Comparison of ENCODE assay signal across 8 mouse cellular contexts in the genomic region with DNA sequence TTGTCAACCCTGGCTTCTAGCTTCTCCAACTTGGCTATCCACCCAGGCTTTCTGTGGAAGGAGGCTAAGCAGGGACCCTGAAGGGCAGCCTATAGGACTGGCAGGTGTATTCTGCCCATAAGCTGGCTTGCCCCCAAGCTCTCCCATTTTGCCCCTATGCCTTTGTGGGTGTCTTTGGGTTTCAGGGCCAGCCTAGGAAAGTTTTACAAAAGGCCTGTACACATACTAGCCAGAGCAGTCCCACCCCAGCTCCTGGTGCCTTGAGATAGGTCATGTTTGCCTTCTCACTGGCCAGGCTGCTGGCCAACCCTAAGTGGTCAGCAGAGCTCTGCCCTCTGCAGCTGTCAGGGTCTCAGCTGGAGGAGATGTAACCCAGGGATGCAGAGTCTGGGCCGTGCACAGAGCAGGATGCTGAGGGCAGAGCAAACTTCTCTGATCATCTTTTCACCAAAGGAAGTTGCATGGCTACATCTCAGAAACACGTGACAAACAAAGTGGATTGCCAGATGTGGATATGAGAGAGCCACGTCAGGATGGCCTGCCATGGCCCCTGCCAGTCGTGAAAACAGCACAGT. TPM values are rescaled to one million over a fixed set of nuclear protein-coding genes. Genes with fewer than 3 reads are reported as not detected.
DNase-seq lines count a peak whose midpoint lies in the region; ATAC-seq and TF ChIP-seq lines count a peak whose summit lies in the region.

No protein-coding gene starts in this region.

- H3K4me2 ChIP-seq in heart, embryonic 12.5 days: peak overlapping the region; percentile 85
- H3K4me2 ChIP-seq in forebrain, embryonic 15.5 days (replicated peaks): peak overlapping the region; percentile 94
- H3K4me2 ChIP-seq in liver, embryonic 11.5 days: peak overlapping the region; percentile 89

- TF ChIP-seq CTCF in MEL (IDR thresholded peaks at IDR 0.05 in 2 of 3, conservative IDR thresholded peaks at IDR 0.05 in 1 of 3; ENCODE audit: control insufficient read depth in 1 of 3, insufficient read depth in 1 of 3, low read depth in 2 of 3, low read length in 3 of 3, poor library complexity in 1 of 3, severe bottlenecking in 1 of 3): no peak

- no peaks in the 10 kb centered on the region for H3K27me3 ChIP-seq in heart, embryonic 12.5 days (replicated peaks)
- H3K27me3 ChIP-seq in MEL (ENCODE audit: control insufficient read depth in 1 of 2, insufficient read depth in 2 of 2, low read length in 2 of 2): no peaks in the 10 kb centered on the region
- no peaks in the 10 kb centered on the region for H3K27me3 ChIP-seq in forebrain, embryonic 15.5 days
- no peaks in the 10 kb centered on the region for H3K27me3 ChIP-seq in liver, embryonic 11.5 days (replicated peaks; ENCODE audit: control insufficient read depth, insufficient read depth, low read length)

- no peak for TF ChIP-seq RAD21 in MEL (IDR thresholded peaks at IDR 0.05; ENCODE audit: low read depth, low read length)

- TF ChIP-seq POLR2A in MEL (IDR thresholded peaks at IDR 0.05; ENCODE audit: control insufficient read depth in 1 of 2, insufficient read depth in 1 of 2, low read depth in 1 of 2, low read length in 2 of 2, poor library complexity in 1 of 2): no peak

- H3K9ac ChIP-seq in heart, embryonic 12.5 days: peak overlapping the region; percentile 78
- peak overlapping the region; percentile 89 for H3K9ac ChIP-seq in MEL (ENCODE audit: control insufficient read depth, low read depth, low read length, poor library complexity, severe bottlenecking)
- peak overlapping the region; percentile 83 for H3K9ac ChIP-seq in forebrain, embryonic 15.5 days (replicated peaks)
- peak overlapping the region; percentile 89 for H3K9ac ChIP-seq in liver, embryonic 11.5 days (ENCODE audit: low read depth, low read length)

- intact Hi-C loops in heart, postnatal 25 days (cut with DNase I): loop anchor here (2.0 kb wide), 1 partner anchor 79 kb away; no protein-coding TSS in a partner anchor

- WGBS in heart, embryonic 12.5 days: 42% methylated on average over 4 of the region's 4 CpGs
- WGBS in forebrain, embryonic 15.5 days: 45% methylated on average over 4 of the region's 4 CpGs
- WGBS in liver, embryonic 11.5 days: 53% methylated on average over 4 of the region's 4 CpGs

- no peak for ATAC-seq in heart, embryonic 12.5 days (ENCODE audit: insufficient number of reproducible peaks, low FRiP score)
- no peak for ATAC-seq in forebrain, embryonic 15.5 days (replicated peaks)
- ATAC-seq in liver, embryonic 11.5 days (replicated peaks; ENCODE audit: low FRiP score): no peak

- peaks cover 54% of the 10 kb centered on the region for H3K4me1 ChIP-seq in heart, embryonic 12.5 days (replicated peaks)
- peaks cover 0 to 20% of the 10 kb centered on the region in 2 experiments; a peak in 3 of 4 replicates for H3K4me1 ChIP-seq in MEL (ENCODE audit: control insufficient read depth in 1 of 2, insufficient read depth in 2 of 2, low read length in 2 of 2)
- H3K4me1 ChIP-seq in forebrain, embryonic 15.5 days: peaks cover 42% of the 10 kb centered on the region
- peaks cover 33% of the 10 kb centered on the region for H3K4me1 ChIP-seq in liver, embryonic 11.5 days (replicated peaks; ENCODE audit: control insufficient read depth, insufficient read depth, low read length)

- no peaks in the 10 kb centered on the region for H3K9me3 ChIP-seq in heart, embryonic 12.5 days (replicated peaks)
- H3K9me3 ChIP-seq in MEL (replicated peaks; ENCODE audit: insufficient read depth, low read length): no peaks in the 10 kb centered on the region
- H3K9me3 ChIP-seq in forebrain, embryonic 15.5 days: no peaks in the 10 kb centered on the region
- H3K9me3 ChIP-seq in liver, embryonic 11.5 days (ENCODE audit: control insufficient read depth, low read length): no peaks in the 10 kb centered on the region

- DNase-seq in heart, postnatal 25 days (ENCODE audit: low spot score): no peak
- peak; percentile 23 for DNase-seq in MEL (ENCODE audit: low read depth, low spot score)
- no peak for DNase-seq in liver, embryonic 11.5 days (ENCODE audit: low spot score)
- DNase-seq in thymus, postnatal 0 days (ENCODE audit: low spot score): peak; percentile 59
- no peak for DNase-seq in lung, adult 18-20 months
- no peak for DNase-seq in left cerebral cortex, adult 18-20 months (ENCODE audit: low spot score in 2 of 2)

- peak overlapping the region; percentile 96 for H3K27ac ChIP-seq in heart, embryonic 12.5 days (ENCODE audit: poor library complexity, severe bottlenecking)
- H3K27ac ChIP-seq in MEL (ENCODE audit: control insufficient read depth, low read depth, low read length): peak overlapping the region; percentile 74
- H3K27ac ChIP-seq in forebrain, embryonic 15.5 days (replicated peaks): peak overlapping the region; percentile 99
- H3K27ac ChIP-seq in liver, embryonic 11.5 days (ENCODE audit: low read depth, low read length): peak overlapping the region; percentile 81

- H3K79me2 ChIP-seq in MEL (ENCODE audit: control insufficient read depth, insufficient read depth, low read length, poor library complexity): peaks cover 38% of the 10 kb centered on the region

- no peak for TF ChIP-seq EP300 in MEL (IDR thresholded peaks at IDR 0.05; ENCODE audit: low read depth in 1 of 2, low read length in 2 of 2)

- H3K36me3 ChIP-seq in heart, embryonic 12.5 days: peaks cover 20% of the 10 kb centered on the region
- peaks cover 0 to 12% of the 10 kb centered on the region in 2 experiments; a peak in 3 of 4 replicates for H3K36me3 ChIP-seq in MEL (ENCODE audit: control insufficient read depth in 1 of 2, insufficient read depth in 2 of 2, low read length in 2 of 2)
- peaks cover 14% of the 10 kb centered on the region for H3K36me3 ChIP-seq in forebrain, embryonic 15.5 days
- H3K36me3 ChIP-seq in liver, embryonic 11.5 days (ENCODE audit: control insufficient read depth, insufficient read depth, low read length): peaks cover 19% of the 10 kb centered on the region

- H3K4me3 ChIP-seq in heart, embryonic 12.5 days: peak overlapping the region; percentile 72
- H3K4me3 ChIP-seq in MEL (ENCODE audit: control insufficient read depth in 1 of 2, insufficient read depth in 1 of 2, low read depth in 2 of 2, low read length in 2 of 2): peak overlapping the region; percentile 69 to 77; a peak in 3 of 4 replicates
- peak overlapping the region; percentile 79 for H3K4me3 ChIP-seq in forebrain, embryonic 15.5 days
- peak overlapping the region; percentile 81 for H3K4me3 ChIP-seq in liver, embryonic 11.5 days (ENCODE audit: low read depth, low read length)

TF ChIP-seq in MEL, 35 proteins besides CTCF, POLR2A, EP300 and RAD21:
- TF ChIP-seq MYB (IDR thresholded peaks at IDR 0.05; ENCODE audit: low read depth, low read length): no peak
- no peak for TF ChIP-seq POLR2AphosphoS2 (IDR thresholded peaks at IDR 0.05; ENCODE audit: low read length)
- TF ChIP-seq CHD1 (IDR thresholded peaks at IDR 0.05; ENCODE audit: low read depth, low read length): no peak

RNA-seq across cellular contexts. Expression of a gene that starts 1.0 kb away (rescaled TPM):
- polyA plus RNA-seq in heart, embryonic 12.5 days (2016; fragmentation: Nextera tagmentation; extraction: Ambion mirVana): 45.1 and 47.5 TPM in 2 replicates
- total RNA-seq in heart, postnatal 25 days (2021): 10 to 100 TPM; 29.8 to 52.8 TPM
- 317 and 342 TPM in 2 replicates for total RNA-seq in MEL (2012; rRNA removed)
- 100 to 1,000 TPM; 256 to 313 TPM for polyA plus RNA-seq in MEL (2012; ENCODE audit: insufficient read depth in 1 of 2, insufficient read length in 2 of 2, low read depth in 1 of 2, low replicate concordance in 2 of 2, missing spikeins in 1 of 2)
- polyA plus RNA-seq in forebrain, embryonic 15.5 days (2015; fragmentation: Nextera tagmentation; extraction: Ambion mirVana): 78.3 and 80.6 TPM in 2 replicates
- polyA plus RNA-seq in liver, embryonic 11.5 days (2014; fragmentation: Nextera tagmentation; extraction: Ambion mirVana): 71.3 and 80.0 TPM in 2 replicates
- 22.3 and 25.3 TPM in 2 replicates for polyA plus RNA-seq in thymus, postnatal 0 days (2015; fragmentation: Nextera tagmentation; extraction: Ambion mirVana)
- total RNA-seq in left cerebral cortex, adult 18-20 months (2021): 100 to 1,000 TPM; 159 to 179 TPM

RNA-seq across cellular contexts. Expression of a gene that starts 29.2 kb away (rescaled TPM):
- 48.0 and 48.3 TPM in 2 replicates for polyA plus RNA-seq in heart, embryonic 12.5 days (2016; fragmentation: Nextera tagmentation; extraction: Ambion mirVana)
- 10 to 100 TPM; 26.8 to 27.8 TPM for total RNA-seq in heart, postnatal 25 days (2021)
- total RNA-seq in MEL (2012; rRNA removed): 190 and 203 TPM in 2 replicates
- polyA plus RNA-seq in MEL (2012; ENCODE audit: insufficient read depth in 1 of 2, insufficient read length in 2 of 2, low read depth in 1 of 2, low replicate concordance in 2 of 2, missing spikeins in 1 of 2): 100 to 1,000 TPM in 1 of 2 experiments, not detected in 1; 171 TPM
- 50.0 and 50.1 TPM in 2 replicates for polyA plus RNA-seq in forebrain, embryonic 15.5 days (2015; fragmentation: Nextera tagmentation; extraction: Ambion mirVana)
- polyA plus RNA-seq in liver, embryonic 11.5 days (2014; fragmentation: Nextera tagmentation; extraction: Ambion mirVana): 132 and 139 TPM in 2 replicates
- polyA plus RNA-seq in thymus, postnatal 0 days (2015; fragmentation: Nextera tagmentation; extraction: Ambion mirVana): 87.0 and 92.2 TPM in 2 replicates
- 10 to 100 TPM; 40.2 to 44.9 TPM for total RNA-seq in left cerebral cortex, adult 18-20 months (2021)

RNA-seq across cellular contexts. Expression of a gene that starts 41.3 kb away (rescaled TPM):
- 139 and 140 TPM in 2 replicates for polyA plus RNA-seq in heart, embryonic 12.5 days (2016; fragmentation: Nextera tagmentation; extraction: Ambion mirVana)
- total RNA-seq in heart, postnatal 25 days (2021): 10 to 100 TPM; 52.2 to 57.0 TPM
- total RNA-seq in MEL (2012; rRNA removed): 206 and 266 TPM in 2 replicates
- polyA plus RNA-seq in MEL (2012; ENCODE audit: insufficient read depth in 1 of 2, insufficient read length in 2 of 2, low read depth in 1 of 2, low replicate concordance in 2 of 2, missing spikeins in 1 of 2): 100 to 1,000 TPM; 173 to 219 TPM
- polyA plus RNA-seq in forebrain, embryonic 15.5 days (2015; fragmentation: Nextera tagmentation; extraction: Ambion mirVana): 276 and 287 TPM in 2 replicates
- polyA plus RNA-seq in liver, embryonic 11.5 days (2014; fragmentation: Nextera tagmentation; extraction: Ambion mirVana): 209 and 210 TPM in 2 replicates
- polyA plus RNA-seq in thymus, postnatal 0 days (2015; fragmentation: Nextera tagmentation; extraction: Ambion mirVana): 130 and 134 TPM in 2 replicates
- 100 to 1,000 TPM; 148 to 152 TPM for total RNA-seq in left cerebral cortex, adult 18-20 months (2021)

RNA-seq across cellular contexts. Expression of a gene that starts 41.4 kb away (rescaled TPM):
- 23.2 and 24.9 TPM in 2 replicates for polyA plus RNA-seq in heart, embryonic 12.5 days (2016; fragmentation: Nextera tagmentation; extraction: Ambion mirVana)
- 10 to 100 TPM; 12.3 to 13.9 TPM for total RNA-seq in heart, postnatal 25 days (2021)
- total RNA-seq in MEL (2012; rRNA removed): 10.9 and 12.7 TPM in 2 replicates
- polyA plus RNA-seq in MEL (2012; ENCODE audit: insufficient read depth in 1 of 2, insufficient read length in 2 of 2, low read depth in 1 of 2, low replicate concordance in 2 of 2, missing spikeins in 1 of 2): 10 to 100 TPM in 1 of 2 experiments, not detected in 1; 40.7 TPM
- 88.5 and 94.5 TPM in 2 replicates for polyA plus RNA-seq in forebrain, embryonic 15.5 days (2015; fragmentation: Nextera tagmentation; extraction: Ambion mirVana)
- 30.3 and 33.4 TPM in 2 replicates for polyA plus RNA-seq in liver, embryonic 11.5 days (2014; fragmentation: Nextera tagmentation; extraction: Ambion mirVana)
- 23.7 and 30.1 TPM in 2 replicates for polyA plus RNA-seq in thymus, postnatal 0 days (2015; fragmentation: Nextera tagmentation; extraction: Ambion mirVana)
- total RNA-seq in left cerebral cortex, adult 18-20 months (2021): 10 to 100 TPM; 53.1 to 56.6 TPM

Comparison
In these comparisons a context has a peak if more than half of its experiments do, and no peak if none do; other contexts are left out.
1. DNase-seq: peak in MEL (single experiment) and thymus, postnatal 0 days (single experiment); none in heart, postnatal 25 days (single experiment), liver, embryonic 11.5 days (single experiment), lung, adult 18-20 months (0 of 2) and left cerebral cortex, adult 18-20 months (0 of 2).
2. Peak in every context shown above with its lines, with median percentiles within 50 percentile points of each other: H3K27ac ChIP-seq, H3K4me2 ChIP-seq, H3K4me3 ChIP-seq and H3K9ac ChIP-seq.